In the genomic region with DNA sequence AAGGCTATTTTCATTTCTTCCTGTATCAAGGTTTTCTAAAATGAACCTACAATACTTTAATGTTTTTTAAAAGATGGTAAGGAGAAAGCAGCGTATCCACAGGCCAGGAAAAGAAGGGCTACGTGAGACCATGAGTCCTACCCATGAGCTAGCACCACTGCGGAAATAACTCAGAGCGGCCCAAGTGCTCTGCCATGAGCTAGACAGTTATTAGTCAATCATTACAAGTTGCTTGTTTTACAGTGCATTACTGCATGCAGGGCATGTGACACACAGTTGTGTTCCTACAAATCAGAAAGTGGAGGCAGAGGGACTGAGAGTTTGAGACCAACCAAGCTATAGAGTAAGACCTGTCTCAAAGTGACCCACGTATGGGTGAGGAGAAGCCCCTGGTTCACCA, we compare ENCODE assay signal across 15 mouse cellular contexts.
"Had no signal": no experiment of that assay in that cellular context is flagged by ENCODE, and none has a peak within 500 bp of the region (broad histone marks: within the 10 kb centered on the region; RNA-seq: fewer than 3 reads in every experiment).

No protein-coding gene starts in this region.

- DNase-seq: layer of hippocampus, adult 9-11 months; layer of hippocampus, postnatal 36 days; liver, embryonic 13.5 days; lung, adult 2 months; lung, postnatal 36 days; right cerebral cortex, postnatal 4 days; spleen, adult 18-20 months; thymus, adult 18-20 months; thymus, postnatal 14 days had no signal

- ATAC-seq: hindbrain, postnatal 0 days; lung, postnatal 0 days; midbrain, embryonic 13.5 days had no signal

- H3K36me3 ChIP-seq: limb, embryonic 12.5 days had no signal

- H3K9me3 ChIP-seq: limb, embryonic 12.5 days; liver, embryonic 13.5 days; midbrain, embryonic 13.5 days; neural tube, embryonic 12.5 days had no signal

- H3K27me3 ChIP-seq: limb, embryonic 12.5 days; liver, embryonic 13.5 days; midbrain, embryonic 13.5 days; neural tube, embryonic 12.5 days had no signal

- H3K4me2 ChIP-seq: limb, embryonic 12.5 days; liver, embryonic 13.5 days; midbrain, embryonic 13.5 days; neural tube, embryonic 12.5 days had no signal

- H3K27ac ChIP-seq: hindbrain, postnatal 0 days; limb, embryonic 12.5 days; liver, embryonic 13.5 days; midbrain, embryonic 13.5 days; neural tube, embryonic 12.5 days had no signal

- H3K4me3 ChIP-seq: limb, embryonic 12.5 days; liver, embryonic 13.5 days; midbrain, embryonic 13.5 days; myocyte; neural tube, embryonic 12.5 days had no signal

- H3K9ac ChIP-seq: limb, embryonic 12.5 days; liver, embryonic 13.5 days; midbrain, embryonic 13.5 days; neural tube, embryonic 12.5 days had no signal
